Mouse (Mus musculus) adrenal gland, postnatal 4 days (tissue): Measurements from ENCODE around the gene Fgf11. TPM values are rescaled to one million over a fixed set of nuclear protein-coding genes. Genes with fewer than 3 reads are reported as not detected.

ENCODE experiments used
- DNase-seq, 2 experiments: peaks; one replicate each; pipeline ENCODE4 v3.0.0; 2021 to 2022; ENCODE audit warnings: low spot score in 2 of 2, mixed read lengths in 2 of 2
- long read RNA-seq, 2 experiments: library from polyadenylated mRNA; stranded (forward); transcript quantifications; one replicate each; pipeline ENCODE4 v2.0.0; 2021
- total RNA-seq, 2 experiments: library from RNA; stranded (reverse); gene quantifications; 2 replicates each; pipeline ENCODE4 v1.2.3; 2021

The Fgf11 gene
- 1 to 10 TPM; 3.4 to 4.8 TPM for total RNA-seq
- long read RNA-seq, experiment 1 = 0 reads
- long read RNA-seq, experiment 2 = 0 reads

- DNase-seq = no peak
Measured at GRCm38 (mm10) chr11:69801379-69801977, at the start of gene Fgf11. Gene Fgf11, minus strand, starts transcription at chr11:69801857.

GRCm38 (mm10) chr11:69850754-69851153, 49.1 kb upstream of the Fgf11 start:
- DNase-seq = no peak

- DNase-seq = no peak
Measured at GRCm38 (mm10) chr11:69849884-69850283, 48.2 kb upstream of the Fgf11 start.

DNA sequence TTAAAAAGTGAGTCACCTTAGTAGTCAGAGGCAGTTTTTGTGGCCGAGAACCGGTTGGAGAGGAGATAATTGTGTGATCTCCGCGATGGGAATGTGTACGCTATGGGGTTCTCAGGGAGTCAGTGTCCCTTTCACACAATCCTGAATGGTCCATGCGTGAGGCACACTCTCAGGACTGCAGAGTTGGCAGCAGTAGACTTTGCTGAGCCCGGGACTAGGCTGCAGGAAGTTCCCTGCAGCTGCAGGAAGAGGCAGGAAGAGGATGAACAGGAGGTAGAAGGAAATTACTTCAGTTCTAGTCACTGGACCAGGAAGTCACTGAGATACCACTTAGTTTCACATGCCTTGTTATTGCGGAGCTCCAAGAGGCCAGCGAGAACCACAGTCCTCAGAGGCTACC, 47.5 kb upstream of the Fgf11 start:
- no peak for DNase-seq

DNA sequence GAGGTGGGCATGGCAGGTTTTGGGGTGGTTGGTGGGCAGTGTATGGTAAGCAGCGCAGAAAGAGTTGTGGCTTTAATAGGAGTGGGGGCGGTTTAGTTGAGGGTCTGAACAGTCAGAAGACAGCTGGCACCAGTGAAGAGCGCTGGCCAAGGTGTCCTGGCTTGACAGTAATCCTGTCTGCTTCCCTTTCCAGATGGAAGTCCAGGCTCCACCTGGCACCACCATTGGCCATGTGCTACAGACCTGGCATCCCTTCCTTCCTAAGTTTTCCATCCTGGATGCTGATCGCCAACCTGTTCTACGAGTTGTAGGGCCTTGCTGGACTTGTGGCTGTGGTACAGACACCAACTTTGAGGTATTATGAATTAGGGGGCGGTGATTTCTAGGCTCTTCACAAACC, 46.4 kb upstream of the Fgf11 start:
- no peak for DNase-seq

GRCm38 (mm10) chr11:69846738-69847688, 45.4 kb upstream of the Fgf11 start:
- DNase-seq = no peak

GRCm38 (mm10) chr11:69846198-69846680, 44.6 kb upstream of the Fgf11 start, which contains the start of gene Plscr3:
Gene Plscr3, plus strand, starts transcription at chr11:69846376.
- DNase-seq = peak; percentile 84 to 87

DNA sequence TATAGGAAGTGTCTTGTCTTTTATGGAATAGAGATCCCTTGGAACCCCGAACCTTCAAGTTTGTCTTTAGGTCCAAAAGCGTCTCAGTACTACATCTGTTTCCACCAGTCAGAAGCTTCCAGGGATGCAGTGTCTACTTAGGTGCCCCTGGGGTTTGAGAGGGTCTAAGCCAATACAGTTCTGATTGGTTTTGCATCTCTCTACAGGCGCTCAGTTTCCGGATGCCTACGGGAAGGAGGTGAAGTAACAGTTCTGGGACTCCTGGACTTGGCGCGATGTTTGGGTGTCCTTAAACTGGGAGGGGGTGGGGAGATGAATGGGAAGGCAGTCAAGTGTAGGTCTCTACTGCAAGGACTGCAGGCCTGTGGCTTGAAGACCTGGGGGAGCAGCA, 37.1 kb upstream of the Fgf11 start:
- no peak for DNase-seq

DNA sequence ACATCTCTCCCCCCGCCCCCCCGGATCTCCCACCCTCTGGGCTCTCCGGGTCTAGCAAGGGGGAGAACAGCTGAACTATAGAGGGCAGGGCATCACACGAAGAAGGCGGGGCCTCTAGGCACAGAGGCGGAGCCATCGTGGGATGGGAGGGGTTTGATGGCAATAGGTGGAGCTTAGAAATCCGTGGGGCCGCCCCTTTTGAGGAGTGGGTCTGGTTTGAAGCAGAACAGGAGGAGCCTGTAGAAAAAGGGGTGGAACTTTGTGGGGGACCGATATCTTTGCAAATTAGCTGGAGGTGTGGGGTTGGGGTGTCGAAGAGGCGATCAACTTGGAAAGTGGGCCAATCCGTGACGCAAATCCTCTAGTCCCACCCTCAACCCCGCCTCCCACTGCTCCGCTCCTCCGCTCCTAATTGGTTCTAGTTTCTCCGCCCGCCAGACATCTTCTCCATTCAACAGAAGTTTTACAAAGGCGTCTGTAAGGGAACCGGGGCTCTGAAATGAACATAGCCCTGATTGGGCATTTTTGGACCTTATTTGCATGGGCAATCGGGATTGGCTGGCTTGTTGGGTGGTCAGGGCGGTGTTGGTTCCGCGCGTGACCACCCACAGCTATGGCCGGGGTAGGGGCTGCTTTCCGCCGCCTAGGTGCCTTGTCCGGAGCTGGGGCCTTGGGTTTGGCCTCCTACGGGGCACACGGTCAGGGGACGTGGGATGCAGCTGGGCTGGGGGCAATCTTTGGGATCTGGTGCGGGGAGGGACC, 36.5 kb upstream of the Fgf11 start, which contains the start of gene Tmem256:
Tmem256 (plus strand) TSS at position 563 of the 762 bp plus-strand sequence.
- DNase-seq = peak; percentile 76 to 88

- DNase-seq = no peak
Measured at GRCm38 (mm10) chr11:69837604-69837951, 35.9 kb upstream of the Fgf11 start, which contains the start of gene Nlgn2. Gene Nlgn2, minus strand, starts transcription at chr11:69837784.

DNA sequence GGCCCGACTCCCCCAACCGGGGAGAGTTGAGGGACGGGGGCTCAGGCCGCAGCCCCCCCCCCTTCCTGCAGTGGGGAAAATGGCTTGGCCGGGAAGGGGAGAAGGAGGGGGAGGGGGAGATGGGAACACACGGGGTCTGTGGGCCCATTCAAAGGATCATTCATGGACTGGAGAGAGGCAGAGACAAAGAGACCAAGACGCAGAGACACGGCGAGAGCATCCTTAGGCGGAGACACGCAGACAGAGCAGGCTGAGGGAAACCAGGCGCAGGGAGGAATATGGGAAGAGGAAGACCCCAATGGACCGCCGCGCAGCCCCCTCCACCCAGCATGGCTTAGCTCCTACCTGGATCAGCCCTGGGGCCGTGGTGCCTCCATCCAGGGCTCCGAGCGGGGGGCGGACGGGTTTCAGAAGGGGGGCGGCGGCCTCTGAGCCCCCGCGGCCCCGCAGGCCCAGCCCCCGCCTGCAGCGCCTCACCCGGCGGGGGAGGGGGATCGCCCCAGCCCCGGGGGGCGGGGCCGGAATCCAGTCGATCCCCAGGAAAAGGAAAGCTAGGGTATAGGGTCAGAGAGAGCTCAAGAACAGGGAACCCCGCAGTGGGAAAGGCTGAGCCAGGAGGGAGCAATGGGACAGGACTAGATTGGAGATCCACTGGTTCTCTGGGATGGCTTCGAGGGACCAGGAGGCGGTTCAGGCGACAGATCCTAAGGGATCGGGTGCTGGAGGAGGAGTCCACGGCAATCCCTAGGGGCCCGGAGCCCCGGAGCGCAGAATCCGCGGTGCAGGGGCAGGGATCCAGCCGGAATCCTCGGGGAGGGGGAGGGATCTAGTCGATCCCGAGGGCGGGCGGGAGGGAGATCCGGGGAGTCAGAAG, 35.3 kb upstream of the Fgf11 start:
- DNase-seq = no peak

GRCm38 (mm10) chr11:69835966-69836335, 34.3 kb upstream of the Fgf11 start:
- DNase-seq = no peak

DNA sequence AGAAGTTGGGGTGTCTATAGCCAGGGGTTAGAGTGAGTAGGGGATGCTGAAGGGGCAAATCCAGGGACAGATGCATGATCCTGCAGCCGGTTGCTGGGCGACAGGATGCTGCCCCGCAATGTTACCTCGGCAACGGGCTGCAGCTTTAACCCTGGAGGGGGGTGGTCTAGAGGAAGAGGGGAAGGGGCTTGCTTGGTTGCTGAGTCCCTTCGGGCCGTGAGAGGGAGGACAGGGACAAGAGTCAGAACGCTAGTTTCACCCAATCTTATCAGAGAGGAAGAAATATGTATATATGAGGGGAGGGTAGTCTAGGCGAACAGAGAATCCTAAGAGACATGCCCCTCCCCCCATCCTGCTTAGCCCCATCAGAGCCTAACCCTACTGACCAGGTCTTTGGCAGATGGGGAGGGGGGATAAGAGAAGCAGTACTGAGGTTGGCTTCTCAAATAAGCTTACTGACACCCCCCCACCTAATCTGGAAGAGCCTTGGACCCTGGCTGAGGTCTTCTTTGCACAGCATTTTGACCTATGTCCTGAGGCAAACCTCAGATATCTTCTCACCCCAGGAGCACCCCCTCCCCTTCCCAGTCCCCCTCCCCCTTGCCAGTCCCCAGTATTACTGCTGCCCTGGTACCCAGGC, 33.8 kb upstream of the Fgf11 start:
- no peak for DNase-seq

DNA sequence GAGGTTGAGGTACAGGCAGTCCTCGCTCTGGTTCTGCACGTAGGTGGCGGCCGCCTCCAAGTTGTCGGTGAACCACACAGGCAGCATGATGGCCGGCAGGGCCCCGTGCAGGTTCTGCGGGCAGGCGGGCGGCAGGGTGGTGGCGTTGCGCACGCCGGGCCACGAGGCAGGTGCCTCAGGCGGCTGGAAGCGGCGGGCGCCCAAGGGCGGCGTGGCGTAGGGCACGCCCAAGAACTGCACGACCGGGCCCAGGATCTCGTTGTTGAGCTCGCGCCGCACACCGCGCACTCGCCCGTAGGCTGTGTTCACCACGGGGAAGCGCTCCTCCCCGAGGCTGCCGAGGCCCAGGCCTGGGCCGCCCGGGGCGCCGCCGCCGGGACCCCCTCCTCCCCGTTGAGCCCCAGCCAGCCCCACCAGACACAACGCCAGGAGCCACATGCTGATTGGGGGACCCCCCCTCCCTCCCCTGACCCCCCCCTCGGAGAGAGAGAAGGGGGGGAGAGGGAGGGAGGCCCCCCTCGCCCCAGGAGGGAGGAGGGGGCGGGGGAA, 32.4 kb upstream of the Fgf11 start:
- no peak for DNase-seq

- no peak for DNase-seq
Measured at GRCm38 (mm10) chr11:69833554-69833953, 31.9 kb upstream of the Fgf11 start.

DNA sequence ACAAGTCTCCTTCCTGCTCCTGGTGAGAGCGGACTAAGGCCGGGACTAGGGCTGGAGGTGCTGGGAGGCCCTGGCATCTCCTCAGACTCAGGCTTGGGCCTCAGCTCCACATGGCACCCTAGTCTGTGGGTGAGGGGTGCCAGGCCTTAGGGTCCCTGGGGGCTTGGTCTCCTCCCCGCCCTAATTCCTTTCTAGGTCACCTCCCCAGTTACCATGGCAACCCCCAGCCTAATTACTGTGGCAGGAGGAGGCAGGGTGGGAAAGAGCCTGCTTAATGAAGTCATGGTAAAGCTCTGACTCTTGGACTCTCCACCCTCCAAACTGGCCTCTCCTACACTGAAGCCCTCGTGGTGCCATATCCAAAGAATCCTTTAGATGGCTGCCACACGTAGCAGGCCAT, 27.2 kb upstream of the Fgf11 start:
- DNase-seq = no peak

GRCm38 (mm10) chr11:69823456-69823855, 21.8 kb upstream of the Fgf11 start:
- DNase-seq = no peak

DNA sequence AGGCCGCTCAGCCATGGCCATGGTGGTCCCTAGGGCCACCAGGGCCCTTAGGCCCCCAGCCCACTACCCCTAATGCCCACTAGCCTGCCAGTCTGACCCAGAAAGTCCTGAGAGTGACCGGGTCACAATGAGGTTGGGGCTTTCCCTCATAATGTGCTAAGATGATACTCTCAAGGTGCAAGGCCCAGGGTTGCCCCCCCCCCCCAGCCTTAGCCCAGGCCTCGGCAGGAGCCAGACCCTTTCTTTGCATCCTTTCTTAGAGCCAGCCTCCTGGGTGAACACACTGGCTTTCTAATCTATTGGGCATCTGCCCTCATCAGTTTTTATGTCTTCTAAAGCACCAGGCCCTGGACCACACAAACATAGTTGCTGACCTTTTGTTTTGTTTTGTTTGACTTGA, 20.4 kb upstream of the Fgf11 start, which contains the start of gene Spem1:
Spem1 (minus strand) TSS at position 101 of the 400 bp plus-strand sequence.
- DNase-seq = no peak

DNA sequence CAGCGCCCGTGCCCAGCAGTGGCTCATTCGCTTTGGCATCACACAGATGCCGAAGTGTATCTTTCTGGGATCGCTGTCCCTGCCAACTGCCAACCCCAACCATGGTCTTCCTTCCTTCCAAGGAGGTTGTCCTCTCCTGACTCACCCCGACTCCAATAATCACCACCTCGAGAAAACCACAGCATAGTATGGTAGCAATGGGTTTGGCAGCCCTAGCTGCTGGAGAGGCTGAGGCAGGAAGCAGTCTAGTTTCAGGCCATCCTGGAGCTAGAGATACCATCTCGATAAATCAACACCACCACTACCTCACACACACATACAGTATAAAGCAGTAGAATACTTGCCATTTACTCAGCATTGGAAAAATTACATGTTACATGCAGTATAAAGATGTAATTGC, 17.2 kb upstream of the Fgf11 start:
- DNase-seq = no peak

- no peak for DNase-seq
Measured at GRCm38 (mm10) chr11:69818365-69818764, 16.7 kb upstream of the Fgf11 start, which contains the start of gene Spem2. Gene Spem2, minus strand, starts transcription at chr11:69818465.
